Mouse (Mus musculus): ENCODE data around the gene Slc25a54.

- TF ChIP-seq CTCF (conservative IDR thresholded peaks at IDR 0.05 in 1 of 2, IDR thresholded peaks at IDR 0.05 in 1 of 2; ENCODE audit: low read depth in 2 of 2, low read length in 2 of 2) = no peak
- no peak for TF ChIP-seq CHD1 (IDR thresholded peaks at IDR 0.05; ENCODE audit: low read depth, low read length)
- no peak for TF ChIP-seq ETS1 (conservative IDR thresholded peaks at IDR 0.05; ENCODE audit: low read depth, low read length)
- TF ChIP-seq HCFC1 (IDR thresholded peaks at IDR 0.05; ENCODE audit: low read depth, low read length) = no peak
- TF ChIP-seq USF1 (IDR thresholded peaks at IDR 0.05; ENCODE audit: low read depth, low read length) = no peak
- TF ChIP-seq POLR2A (IDR thresholded peaks at IDR 0.05; ENCODE audit: low read depth, low read length) = no peak
- TF ChIP-seq EP300 (IDR thresholded peaks at IDR 0.05; ENCODE audit: low read length) = no peak
- no peak for TF ChIP-seq IRF4 (IDR thresholded peaks at IDR 0.05; ENCODE audit: low read depth, low read length)
- no peak for TF ChIP-seq ZKSCAN1 (IDR thresholded peaks at IDR 0.05; ENCODE audit: borderline replicate concordance, low read depth, low read length)
- no peak for TF ChIP-seq ZMIZ1 (IDR thresholded peaks at IDR 0.05; ENCODE audit: low read depth, low read length)
- no peak for TF ChIP-seq MAFK (IDR thresholded peaks at IDR 0.05; ENCODE audit: insufficient replicate concordance, low read length)
Measured at GRCm38 (mm10) chr3:109135352-109135751, 55.1 kb downstream of the Slc25a54 start.

Data from CH12.LX (cell line).